Mouse (Mus musculus): Measurements from ENCODE around the gene Glp1r.
A peak's percentile ranks its signal among the peaks of the same experiment; 100 is the strongest.

Glp1r gene

GRCm38 (mm10) chr17:30901627-30902026 is at the start of gene Glp1r:
Glp1r (plus strand) TSS chr17:30901817.
- DNase-seq (ENCODE audit: low spot score): no peak

GRCm38 (mm10) chr17:30852345-30852744 is 49.3 kb upstream of the Glp1r start:
- no peak for DNase-seq (ENCODE audit: low spot score)

GRCm38 (mm10) chr17:30857347-30857746 is 44.3 kb upstream of the Glp1r start:
- DNase-seq (ENCODE audit: low spot score): no peak

- no peak for DNase-seq (ENCODE audit: low spot score)
Observed at GRCm38 (mm10) chr17:30858586-30859259, 42.9 kb upstream of the Glp1r start.

GRCm38 (mm10) chr17:30859989-30860585 is 41.5 kb upstream of the Glp1r start:
- no peak for DNase-seq (ENCODE audit: low spot score)

GRCm38 (mm10) chr17:30860606-30861005 is 41.0 kb upstream of the Glp1r start:
- no peak for DNase-seq (ENCODE audit: low spot score)

GRCm38 (mm10) chr17:30866281-30866680 is 35.3 kb upstream of the Glp1r start:
- DNase-seq (ENCODE audit: low spot score): no peak

GRCm38 (mm10) chr17:30866966-30867365 is 34.7 kb upstream of the Glp1r start:
- DNase-seq (ENCODE audit: low spot score): no peak

GRCm38 (mm10) chr17:30871040-30871439 is 30.6 kb upstream of the Glp1r start:
- no peak for DNase-seq (ENCODE audit: low spot score)

- peak; percentile 71 for DNase-seq (ENCODE audit: low spot score)
Observed at GRCm38 (mm10) chr17:30874276-30874675, 27.3 kb upstream of the Glp1r start.

- DNase-seq (ENCODE audit: low spot score): no peak
Observed at GRCm38 (mm10) chr17:30877456-30877855, 24.2 kb upstream of the Glp1r start.

GRCm38 (mm10) chr17:30878626-30879025 is 23.0 kb upstream of the Glp1r start:
- no peak for DNase-seq (ENCODE audit: low spot score)

GRCm38 (mm10) chr17:30880391-30880790 is 21.2 kb upstream of the Glp1r start:
- DNase-seq (ENCODE audit: low spot score): no peak

GRCm38 (mm10) chr17:30881001-30881400 is 20.6 kb upstream of the Glp1r start:
- DNase-seq (ENCODE audit: low spot score): no peak

- DNase-seq (ENCODE audit: low spot score): no peak
Observed at GRCm38 (mm10) chr17:30882206-30882605, 19.4 kb upstream of the Glp1r start.

GRCm38 (mm10) chr17:30883534-30883933 is 18.1 kb upstream of the Glp1r start:
- no peak for DNase-seq (ENCODE audit: low spot score)

- DNase-seq (ENCODE audit: low spot score): no peak
Observed at GRCm38 (mm10) chr17:30892086-30892485, 9.5 kb upstream of the Glp1r start.

GRCm38 (mm10) chr17:30892730-30893129 is 8.9 kb upstream of the Glp1r start:
- DNase-seq (ENCODE audit: low spot score): no peak

GRCm38 (mm10) chr17:30897075-30897474 is 4.5 kb upstream of the Glp1r start:
- no peak for DNase-seq (ENCODE audit: low spot score)

GRCm38 (mm10) chr17:30904096-30904495 is 2.5 kb downstream of the Glp1r start:
- no peak for DNase-seq (ENCODE audit: low spot score)

GRCm38 (mm10) chr17:30907577-30907976 is 6.0 kb downstream of the Glp1r start:
- no peak for DNase-seq (ENCODE audit: low spot score)

GRCm38 (mm10) chr17:30910866-30911731 is 9.5 kb downstream of the Glp1r start:
- DNase-seq (ENCODE audit: low spot score): no peak

GRCm38 (mm10) chr17:30911732-30912088 is 10.1 kb downstream of the Glp1r start:
- DNase-seq (ENCODE audit: low spot score): no peak
